Mouse (Mus musculus) hindbrain, embryonic 11.5 days (tissue): ENCODE results near the gene Gm28051. TPM values are rescaled to one million over a fixed set of nuclear protein-coding genes. Genes with fewer than 3 reads are reported as not detected.

Experiments used
- ATAC-seq: fragments of 200-750 bp; cut with Nextera tagmentation; 2 replicates; pipeline ENCODE4 v1.8.0; 2017; ENCODE audit warnings: mild to moderate bottlenecking, moderate TSS enrichment, moderate library complexity; ENCODE audit not compliant: low FRiP score
- DNase-seq: peaks from one replicate; pipeline ENCODE4 v3.0.0-alpha.2; 2015; ENCODE audit warnings: low spot score
- H3K27ac ChIP-seq: fragments of 300-500 bp; sonication (generic); 2 replicates; pipeline ENCODE4 v1.5.1; 2014; ENCODE audit warnings: mild to moderate bottlenecking, low read depth, low read length
- H3K27me3 ChIP-seq: fragments of 300-500 bp; sonication (generic); 2 replicates; pipeline ENCODE4 v1.6.1; 2014; ENCODE audit warnings: mild to moderate bottlenecking, low read length, moderate library complexity, mixed read lengths; ENCODE audit not compliant: control insufficient read depth, insufficient read depth
- H3K36me3 ChIP-seq: fragments of 300-500 bp; sonication (generic); 2 replicates; pipeline ENCODE4 v1.6.1; 2014; ENCODE audit warnings: mild to moderate bottlenecking, low read length, moderate library complexity, mixed read lengths; ENCODE audit not compliant: control insufficient read depth, insufficient read depth
- H3K4me1 ChIP-seq: fragments of 300-500 bp; sonication (generic); replicated peaks from 2 replicates; pipeline ENCODE4 v1.6.1; 2014; ENCODE audit warnings: low read length, mixed read lengths; ENCODE audit not compliant: control insufficient read depth, insufficient read depth
- H3K4me2 ChIP-seq: fragments of 300-500 bp; sonication (generic); replicated peaks from 2 replicates; pipeline ENCODE4 v1.6.1; 2014; ENCODE audit warnings: mild to moderate bottlenecking, low read depth, low read length
- H3K4me3 ChIP-seq: fragments of 300-500 bp; sonication (generic); 2 replicates; pipeline ENCODE4 v1.5.1; 2014; ENCODE audit warnings: low read depth, low read length
- H3K9ac ChIP-seq: fragments of 300-500 bp; sonication (generic); 2 replicates; pipeline ENCODE4 v1.6.1; 2014; ENCODE audit warnings: low read depth, low read length
- H3K9me3 ChIP-seq: fragments of 300-500 bp; sonication (generic); 2 replicates; pipeline ENCODE4 v1.6.1; 2016; ENCODE audit warnings: low read length; ENCODE audit not compliant: control insufficient read depth
- WGBS: fragments of 180-500 bp; shearing (Covaris S2); extraction: QIAGEN DNeasy Blood & Tissue Kit; methylation state at CpG from one replicate; pipeline ENCODE4 v1.1.7; 2014; 5-methylcytosine and 5-hydroxymethylcytosine counted together
- polyA plus RNA-seq: library from polyadenylated mRNA; unstranded; fragments of >200 nt; fragmentation: Nextera tagmentation; extraction: Ambion mirVana; gene quantifications from 2 replicates; pipeline ENCODE4 v1.2.1, GENCODE M21; 2014

The Gm28051 gene
- polyA plus RNA-seq: not detected in 2 replicates

DNA sequence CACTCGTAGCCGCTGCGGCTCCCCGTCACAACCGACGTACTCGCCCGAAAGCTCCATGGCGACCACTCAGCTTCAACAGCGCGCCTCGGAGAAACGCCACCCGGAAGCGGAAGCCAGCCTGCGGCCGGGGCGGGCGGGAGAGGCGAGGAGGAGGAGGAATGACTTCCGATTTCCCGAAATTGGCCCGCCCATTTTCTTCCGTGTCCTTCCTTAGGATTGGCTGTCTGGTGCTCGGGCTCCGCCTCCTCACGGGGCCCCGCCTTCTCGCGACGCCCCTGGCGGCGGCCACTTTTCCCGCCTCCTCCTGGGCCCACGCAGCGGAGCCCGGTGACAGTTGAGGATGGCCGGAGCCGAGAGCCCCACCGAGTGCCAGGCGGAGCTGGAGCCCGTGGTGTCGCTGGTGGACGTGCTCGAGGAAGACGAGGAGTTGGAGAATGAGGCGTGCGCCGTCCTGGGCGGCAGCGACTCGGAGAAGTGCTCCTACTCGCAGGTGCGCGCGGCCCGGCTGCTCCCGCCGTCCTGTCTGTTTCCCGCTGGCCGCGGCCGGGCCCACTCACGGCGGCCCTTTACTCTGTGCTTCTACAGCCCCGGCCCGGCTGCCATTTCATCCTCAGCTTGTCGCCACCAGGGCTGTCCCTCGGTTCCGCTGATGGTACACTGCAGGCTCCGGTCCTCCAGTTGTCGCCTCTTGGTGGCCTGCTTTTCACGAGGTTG is at the start of gene Gm28051, which contains the start of the genes Gon7 and Ubr7:
Gene Gm28051, minus strand, starts transcription at position 77 of the 714 bp plus-strand sequence.
Gene Gon7, minus strand, starts transcription at position 115 of the 714 bp plus-strand sequence.
Gene Ubr7, plus strand, starts transcription at position 279 of the 714 bp plus-strand sequence.
- H3K27me3 ChIP-seq: no peaks in the 10 kb centered on the region

DNA sequence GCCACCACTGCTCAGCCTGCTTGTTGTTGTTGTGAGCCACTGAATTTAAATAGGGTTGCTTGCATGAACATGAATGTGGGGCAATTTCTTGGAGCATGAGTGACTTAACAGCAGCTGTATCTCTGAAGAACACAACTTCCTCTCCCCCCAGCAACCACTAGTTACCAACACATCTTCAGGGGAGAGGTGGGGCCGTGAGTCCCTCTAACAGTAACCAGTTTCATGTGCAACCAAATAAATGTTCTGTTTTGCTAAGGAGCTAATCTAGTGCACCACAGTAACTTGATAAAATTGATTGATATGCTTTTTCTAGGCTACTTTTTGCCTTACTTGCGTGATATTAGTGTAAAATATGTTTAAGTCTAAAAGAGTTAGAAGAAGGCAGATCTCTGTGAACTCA is 42.0 kb upstream of the Gm28051 start:
- WGBS: 96% methylated on average over 2 of the region's 2 CpGs
- no peak for ATAC-seq

More for the DNA sequence above, at the start of gene Gm28051, which contains the start of the genes Gon7 and Ubr7:
- peaks cover 6% of the 10 kb centered on the region for H3K4me1 ChIP-seq
- peak within 1 kb of the TSS; percentile 74 for H3K27ac ChIP-seq
- H3K4me3 ChIP-seq: peak within 1 kb of the TSS; percentile 61
- peak; percentile 97 for DNase-seq
- peak; percentile 95 for ATAC-seq
- under 1% methylated on average over 73 of the region's 73 CpGs for WGBS
- H3K9me3 ChIP-seq: no peaks in the 10 kb centered on the region
- H3K9ac ChIP-seq: peak within 1 kb of the TSS; percentile 85
- peak within 1 kb of the TSS; percentile 85 for H3K4me2 ChIP-seq
- no peaks in the 10 kb centered on the region; the same call in 1 of the 2 replicates for H3K36me3 ChIP-seq

DNA sequence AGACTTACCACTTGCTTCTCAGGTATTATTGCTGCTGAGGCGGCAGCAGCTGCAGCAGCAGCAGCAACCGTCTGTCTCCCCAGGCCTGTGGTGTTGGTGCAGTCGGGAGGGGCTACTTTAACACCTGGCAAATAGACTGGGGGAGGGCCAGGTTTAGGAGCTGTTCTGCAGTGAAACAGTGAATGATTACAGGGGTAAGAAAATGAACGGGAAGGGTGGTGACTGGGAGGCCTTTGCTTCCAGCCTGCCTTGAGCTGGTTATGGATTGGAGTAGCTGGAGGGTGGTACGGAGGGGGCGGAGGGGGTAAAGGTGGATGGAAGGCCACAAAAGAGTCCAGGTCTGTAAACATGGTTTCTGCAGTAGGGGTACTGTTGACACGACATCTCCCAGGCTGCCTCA is 30.4 kb upstream of the Gm28051 start:
- Histone ChIP-seq H3K27ac (no peak overlapping the region), H3K9me3 (no peaks in the 10 kb centered on the region), H3K4me2 (no peak overlapping the region), H3K9ac (no peak overlapping the region), H3K4me1 (no peaks in the 10 kb centered on the region), H3K36me3 (peaks cover 5% of the 10 kb centered on the region; the same call in 1 of the 2 replicates), H3K4me3 (no peak overlapping the region), H3K27me3 (no peaks in the 10 kb centered on the region)
- no peak for DNase-seq
- no peak for ATAC-seq
- WGBS: 87% methylated on average over 7 of the region's 7 CpGs

More for the DNA sequence above, 42.0 kb upstream of the Gm28051 start:
- no peak for DNase-seq
- H3K9me3 ChIP-seq: no peaks in the 10 kb centered on the region
- no peaks in the 10 kb centered on the region for H3K4me1 ChIP-seq
- H3K4me2 ChIP-seq: no peak overlapping the region
- no peaks in the 10 kb centered on the region for H3K36me3 ChIP-seq
- H3K27ac ChIP-seq: no peak overlapping the region
- H3K27me3 ChIP-seq: no peaks in the 10 kb centered on the region
- H3K9ac ChIP-seq: no peak overlapping the region
- no peak overlapping the region for H3K4me3 ChIP-seq

DNA sequence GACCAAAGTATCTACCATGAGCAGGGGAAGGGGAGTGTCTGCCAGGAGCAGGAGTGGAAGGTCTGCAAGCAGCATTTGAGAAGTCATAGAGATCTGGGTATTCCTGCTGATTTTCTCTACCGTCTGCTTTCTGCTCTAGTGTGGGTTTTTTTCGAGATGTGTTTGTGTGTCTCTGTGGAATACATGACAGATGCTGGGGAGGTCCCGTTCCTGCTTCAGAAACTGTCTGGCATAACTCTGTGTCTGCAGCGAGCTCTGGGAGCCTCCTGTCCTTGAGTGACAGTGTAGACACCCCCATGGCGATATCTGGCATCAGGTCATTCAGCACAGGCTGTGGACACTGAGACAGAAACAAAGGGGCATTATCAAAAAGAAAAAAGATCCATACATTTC is 28.0 kb upstream of the Gm28051 start:
- Histone ChIP-seq H3K36me3 (peaks cover 5% of the 10 kb centered on the region; the same call in 1 of the 2 replicates), H3K9ac (no peak overlapping the region), H3K4me2 (no peak overlapping the region), H3K4me3 (no peak overlapping the region), H3K27ac (no peak overlapping the region), H3K9me3 (no peaks in the 10 kb centered on the region), H3K27me3 (no peaks in the 10 kb centered on the region), H3K4me1 (no peaks in the 10 kb centered on the region)
- DNase-seq: no peak
- no peak for ATAC-seq
- 89% methylated on average over 5 of the region's 5 CpGs for WGBS

DNA sequence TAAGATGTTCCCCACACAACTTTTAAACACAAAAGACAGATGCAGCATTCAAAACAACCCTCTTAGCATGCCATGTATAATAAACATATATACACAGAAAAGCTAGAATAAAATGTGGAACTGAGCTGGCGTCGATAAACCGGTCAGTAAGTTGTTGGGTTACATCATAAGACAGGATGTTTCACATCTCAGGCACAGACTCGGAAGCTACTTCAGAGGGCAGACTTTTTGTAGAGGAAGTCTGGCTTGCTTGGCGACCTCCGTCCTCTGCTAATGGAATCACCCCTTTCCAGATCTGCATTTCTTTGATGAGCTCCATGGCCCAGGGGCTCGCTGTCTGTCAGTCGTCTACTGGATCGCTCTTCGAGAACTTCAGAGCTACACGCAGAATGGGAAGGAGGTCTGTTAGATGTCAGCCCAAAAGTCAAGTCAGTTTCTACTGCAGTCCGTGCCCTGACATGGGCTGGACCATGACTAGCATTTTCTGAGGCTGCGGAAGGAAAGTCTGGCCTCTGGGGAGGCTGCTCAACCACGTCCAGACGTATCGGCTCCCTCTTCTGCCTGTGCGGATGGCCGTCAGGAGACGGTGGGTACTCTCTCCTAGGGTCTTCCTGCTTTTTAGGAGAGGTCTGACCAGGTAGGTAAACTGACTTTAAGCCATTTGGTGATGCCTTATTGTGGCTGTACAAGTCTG is 27.5 kb upstream of the Gm28051 start:
- WGBS: 90% methylated on average over 19 of the region's 19 CpGs
- no peak overlapping the region for H3K4me2 ChIP-seq

DNA sequence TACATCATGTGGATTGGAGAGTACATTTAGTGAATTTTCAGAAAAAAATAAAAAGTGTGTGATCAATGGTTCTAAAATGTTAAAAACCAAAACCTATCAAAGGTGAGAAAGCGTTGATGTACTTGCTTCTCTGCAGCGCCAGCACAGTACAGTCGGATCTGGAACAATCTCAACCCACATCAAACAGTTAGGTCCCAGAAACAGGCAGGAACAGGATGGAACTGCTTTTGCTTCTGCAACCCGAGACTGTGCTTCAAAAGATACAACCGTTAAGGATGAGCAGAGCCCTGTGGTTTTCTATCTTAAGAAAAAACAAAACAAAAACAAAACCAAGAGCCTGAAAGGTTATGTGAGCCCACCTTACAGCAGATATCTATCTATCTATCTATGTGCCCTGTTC is 25.3 kb upstream of the Gm28051 start:
- H3K36me3 ChIP-seq: peaks cover 5% of the 10 kb centered on the region; the same call in 1 of the 2 replicates
- no peak overlapping the region for H3K9ac ChIP-seq
- WGBS: 95% methylated on average over 5 of the region's 5 CpGs
- H3K4me3 ChIP-seq: no peak overlapping the region
- no peak overlapping the region for H3K27ac ChIP-seq
- H3K27me3 ChIP-seq: no peaks in the 10 kb centered on the region
- H3K9me3 ChIP-seq: no peaks in the 10 kb centered on the region
- DNase-seq (no peak), ATAC-seq (no peak)
- no peak overlapping the region for H3K4me2 ChIP-seq
- H3K4me1 ChIP-seq: no peaks in the 10 kb centered on the region

More for the DNA sequence above, 27.5 kb upstream of the Gm28051 start:
- Histone ChIP-seq H3K36me3 (peaks cover 5% of the 10 kb centered on the region; the same call in 1 of the 2 replicates), H3K4me1 (no peaks in the 10 kb centered on the region), H3K4me3 (no peak overlapping the region), H3K27me3 (no peaks in the 10 kb centered on the region), H3K9ac (no peak overlapping the region), H3K9me3 (no peaks in the 10 kb centered on the region), H3K27ac (no peak overlapping the region)
- ATAC-seq: no peak
- no peak for DNase-seq

DNA sequence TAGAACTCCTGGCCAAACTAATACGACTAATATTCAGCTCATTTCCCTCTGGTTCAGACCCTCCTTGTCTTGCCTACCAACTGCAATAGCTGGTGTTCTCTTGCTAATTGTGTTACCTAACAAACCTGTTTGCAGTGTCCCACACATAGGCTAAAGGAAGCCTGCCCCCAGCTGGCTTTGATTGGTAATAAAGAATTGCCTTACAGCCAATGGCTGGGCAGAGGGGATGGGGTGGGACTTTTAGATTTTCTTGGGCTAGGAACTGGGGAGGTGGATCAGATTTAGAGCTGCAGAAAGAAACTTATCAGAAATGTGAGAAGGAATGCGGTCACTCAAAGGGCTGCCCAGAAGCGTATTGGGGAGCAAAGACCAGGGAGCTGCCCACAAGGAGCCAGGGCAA is 21.9 kb upstream of the Gm28051 start:
- ATAC-seq: no peak

DNA sequence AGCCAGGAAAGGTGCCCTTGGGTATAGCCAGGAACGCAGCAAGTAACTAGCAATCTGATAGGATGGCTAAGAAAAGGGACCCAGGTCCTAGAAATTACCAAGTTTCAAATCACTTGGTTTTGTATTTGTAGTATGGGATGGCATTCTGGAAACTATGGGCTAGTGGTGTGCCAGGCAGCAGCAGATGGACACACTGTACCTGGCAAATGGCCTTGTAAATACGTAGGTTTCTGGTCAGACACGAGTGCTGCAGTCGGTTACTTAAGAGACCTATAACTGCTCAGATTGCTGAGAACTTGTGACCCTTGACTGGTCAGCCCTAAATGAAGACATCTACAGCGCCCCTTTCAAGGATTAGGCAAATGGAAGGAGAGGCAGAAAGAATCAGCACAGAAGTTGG is 20.6 kb upstream of the Gm28051 start:
- ATAC-seq (no peak), DNase-seq (no peak)
- Histone ChIP-seq H3K36me3 (peaks cover 2% of the 10 kb centered on the region; the same call in 1 of the 2 replicates), H3K4me3 (no peak overlapping the region), H3K9me3 (no peaks in the 10 kb centered on the region), H3K4me2 (no peak overlapping the region), H3K27me3 (no peaks in the 10 kb centered on the region), H3K4me1 (no peaks in the 10 kb centered on the region), H3K9ac (no peak overlapping the region), H3K27ac (no peak overlapping the region)
- WGBS: 85% methylated on average over 5 of the region's 5 CpGs

More for the DNA sequence above, 21.9 kb upstream of the Gm28051 start:
- 60% methylated on average over 3 of the region's 3 CpGs for WGBS
- Histone ChIP-seq H3K4me3 (no peak overlapping the region), H3K4me2 (no peak overlapping the region), H3K27ac (no peak overlapping the region), H3K9me3 (no peaks in the 10 kb centered on the region), H3K9ac (no peak overlapping the region), H3K4me1 (no peaks in the 10 kb centered on the region), H3K27me3 (no peaks in the 10 kb centered on the region), H3K36me3 (peaks cover 2% of the 10 kb centered on the region; the same call in 1 of the 2 replicates)
- DNase-seq: peak; percentile 19
